Mouse (Mus musculus) small intestine, adult 2 months (tissue): ENCODE data around the gene Spaca7.

Source experiments
- CTCF ChIP-seq: fragments of 200-500 bp; IDR thresholded peaks from 2 replicates; pipeline ENCODE4 v1.5.1; 2012; ENCODE audit warnings: low read depth, mild to moderate bottlenecking, control low read depth, inconsistent platforms, low read length, moderate library complexity, mixed read lengths; ENCODE audit not compliant: insufficient replicate concordance, insufficient read length; ENCODE audit errors: extremely low read depth
- POLR2A ChIP-seq: fragments of 200-500 bp; IDR thresholded peaks from 2 replicates; pipeline ENCODE4 v1.6.1; 2012; ENCODE audit warnings: low read depth, mild to moderate bottlenecking, control low read depth, inconsistent platforms, low read length, moderate library complexity

DNA sequence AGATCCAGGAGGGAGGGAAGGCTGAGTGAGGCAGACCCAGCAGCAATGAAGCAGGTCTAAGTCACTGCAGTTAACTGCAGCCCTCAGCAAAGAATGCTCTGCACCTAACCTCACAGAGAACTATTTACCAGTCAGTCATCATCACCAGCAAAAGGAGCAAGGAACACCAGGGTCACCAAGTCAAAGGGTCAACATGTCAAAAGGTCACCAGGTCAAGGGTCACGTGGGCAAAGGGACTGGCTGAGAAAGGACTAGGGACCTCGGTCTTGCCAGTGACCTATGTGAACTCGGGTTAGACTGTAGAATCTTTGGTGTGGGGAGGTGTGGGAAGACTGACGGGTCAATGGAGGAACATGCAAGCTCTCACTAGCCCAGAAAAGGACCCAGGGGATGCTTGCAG, 73.7 kb downstream of the Spaca7 start:
- TF ChIP-seq CTCF (no peak), POLR2A (no peak)
